Mouse (Mus musculus) left cerebral cortex, postnatal 4 days (tissue): ENCODE measurements around the gene Tex36. TPM values are rescaled to one million over a fixed set of nuclear protein-coding genes. Genes with fewer than 3 reads are reported as not detected.

Experiments used
- DNase-seq: peaks from one replicate; pipeline ENCODE4 v3.0.0-alpha.2; 2022
- intact Hi-C: fragments of 180-260 bp; cut with DNase I; formaldehyde crosslinking; loops from one replicate; pipeline ENCODE4 v1.15.1; 2025
- total RNA-seq, 2 experiments: library from RNA; stranded (reverse); gene quantifications; 2 replicates each; pipeline ENCODE4 v1.2.3; 2021

Tex36 gene
- total RNA-seq: not detected

- no peak for DNase-seq
- intact Hi-C loops: no loop called here
Measured at GRCm38 (mm10) chr7:133602058-133602457, at the start of gene Tex36. Tex36 (minus strand) TSS chr7:133602158.

- no peak for DNase-seq
- intact Hi-C loops: loop anchor here (10.0 kb wide), 1 partner anchor 771 kb away; no protein-coding TSS in a partner anchor
Measured at GRCm38 (mm10) chr7:133645716-133646115, 43.8 kb upstream of the Tex36 start.

- intact Hi-C loops: loop anchor here (10.0 kb wide), 1 partner anchor 524 kb away; no protein-coding TSS in a partner anchor
Measured at GRCm38 (mm10) chr7:133638821-133639220, 36.9 kb upstream of the Tex36 start.

GRCm38 (mm10) chr7:133638306-133638705 is 36.3 kb upstream of the Tex36 start:
- intact Hi-C loops: loop anchor here (10.0 kb wide), 1 partner anchor 524 kb away; no protein-coding TSS in a partner anchor
- no peak for DNase-seq

More at GRCm38 (mm10) chr7:133638821-133639220, 36.9 kb upstream of the Tex36 start:
- DNase-seq: no peak

GRCm38 (mm10) chr7:133637361-133638305 is 35.7 kb upstream of the Tex36 start, which contains the start of gene Edrf1:
Edrf1 (plus strand) TSS chr7:133637543.
- peak; percentile 99 for DNase-seq
- intact Hi-C loops: loop anchor here (2.0 to 10.0 kb wide), 2 partner anchors 523 to 605 kb away; no protein-coding TSS in a partner anchor

GRCm38 (mm10) chr7:133636738-133637352 is 34.9 kb upstream of the Tex36 start:
- peak; percentile 92 for DNase-seq
- intact Hi-C loops: loop anchor here (2.0 to 10.0 kb wide), 2 partner anchors 522 to 604 kb away; no protein-coding TSS in a partner anchor

GRCm38 (mm10) chr7:133634932-133635650 is 33.1 kb upstream of the Tex36 start:
- no peak for DNase-seq
- intact Hi-C loops: loop anchor here (10.0 kb wide), 1 partner anchor 520 kb away; no protein-coding TSS in a partner anchor

- peak; percentile 62 for DNase-seq
- intact Hi-C loops: loop anchor here (10.0 kb wide), 1 partner anchor 518 kb away; no protein-coding TSS in a partner anchor
Measured at GRCm38 (mm10) chr7:133632476-133632875, 30.5 kb upstream of the Tex36 start.

GRCm38 (mm10) chr7:133630821-133631220 is 28.9 kb upstream of the Tex36 start:
- intact Hi-C loops: loop anchor here (10.0 kb wide), 1 partner anchor 516 kb away; no protein-coding TSS in a partner anchor
- no peak for DNase-seq

GRCm38 (mm10) chr7:133627184-133627936 is 25.4 kb upstream of the Tex36 start:
- no peak for DNase-seq
- intact Hi-C loops: no loop called here

GRCm38 (mm10) chr7:133623226-133623625 is 21.3 kb upstream of the Tex36 start:
- intact Hi-C loops: loop anchor here (5.0 kb wide), 1 partner anchor 586 kb away; no protein-coding TSS in a partner anchor
- no peak for DNase-seq

GRCm38 (mm10) chr7:133620721-133621120 is 18.8 kb upstream of the Tex36 start:
- intact Hi-C loops: loop anchor here (5.0 kb wide), 1 partner anchor 583 kb away; no protein-coding TSS in a partner anchor
- DNase-seq: no peak

- intact Hi-C loops: no loop called here
- no peak for DNase-seq
Measured at GRCm38 (mm10) chr7:133612981-133613380, 11.0 kb upstream of the Tex36 start.

- intact Hi-C loops: no loop called here
- DNase-seq: peak; percentile 63
Measured at GRCm38 (mm10) chr7:133609585-133609984, 7.6 kb upstream of the Tex36 start.

GRCm38 (mm10) chr7:133608631-133609340 is 6.8 kb upstream of the Tex36 start:
- no peak for DNase-seq
- intact Hi-C loops: no loop called here

- DNase-seq: no peak
- intact Hi-C loops: no loop called here
Measured at GRCm38 (mm10) chr7:133607883-133608575, 6.1 kb upstream of the Tex36 start.

GRCm38 (mm10) chr7:133607331-133607730 is 5.4 kb upstream of the Tex36 start:
- DNase-seq: no peak
- intact Hi-C loops: no loop called here

- intact Hi-C loops: no loop called here
- no peak for DNase-seq
Measured at GRCm38 (mm10) chr7:133604427-133605081, 2.6 kb upstream of the Tex36 start.
